8 mouse cellular contexts compared by ENCODE assay signal in genomic region chr1:136550851-136551540, GRCm38 (mm10).
DNase-seq lines count a peak whose midpoint lies in the region; ATAC-seq lines count a peak whose summit lies in the region.

No protein-coding gene starts in this region.

- peaks cover 5% of the 10 kb centered on the region for H3K27me3 ChIP-seq in megakaryocyte, embryonic 14.5 days (replicated peaks)

- peak; percentile 86 for ATAC-seq in erythroblast, adult 5-6 weeks (replicated peaks; ENCODE audit: low FRiP score, poor library complexity, severe bottlenecking)

- H3K9me3 ChIP-seq in megakaryocyte, embryonic 14.5 days: no peaks in the 10 kb centered on the region

- no peaks in the 10 kb centered on the region for H3K36me3 ChIP-seq in megakaryocyte, embryonic 14.5 days (replicated peaks; ENCODE audit: low read length)

- peaks cover 8% of the 10 kb centered on the region for H3K4me1 ChIP-seq in megakaryocyte, embryonic 14.5 days

- peak; percentile 89 for DNase-seq in ES-CJ7 (ENCODE audit: low read depth, low spot score)
- peak; percentile 91 for DNase-seq in brain, adult 2 months (ENCODE audit: low read depth, low spot score)
- DNase-seq in heart, postnatal 4 days: peak; percentile 87
- DNase-seq in layer of hippocampus, adult 9-11 months: peak; percentile 79
- DNase-seq in right cerebral cortex, adult 2 months (ENCODE audit: low spot score in 2 of 2): peak; percentile 92 to 94
- DNase-seq in urinary bladder, postnatal 14 days (ENCODE audit: low spot score): peak; percentile 82

- H3K4me3 ChIP-seq in megakaryocyte, embryonic 14.5 days (replicated peaks): peak overlapping the region; percentile 60

Comparison
In these comparisons a context has a peak if more than half of its experiments do, and no peak if none do; other contexts are left out.
1. Peak in every context shown above with its lines: DNase-seq, ATAC-seq and H3K4me3 ChIP-seq.